Mouse (Mus musculus) kidney, adult 18-20 months (tissue): ENCODE data around the gene Fam53b.

Experiments used
- DNase-seq: peaks from one replicate; pipeline ENCODE4 v3.0.0; 2021

The Fam53b gene

DNA sequence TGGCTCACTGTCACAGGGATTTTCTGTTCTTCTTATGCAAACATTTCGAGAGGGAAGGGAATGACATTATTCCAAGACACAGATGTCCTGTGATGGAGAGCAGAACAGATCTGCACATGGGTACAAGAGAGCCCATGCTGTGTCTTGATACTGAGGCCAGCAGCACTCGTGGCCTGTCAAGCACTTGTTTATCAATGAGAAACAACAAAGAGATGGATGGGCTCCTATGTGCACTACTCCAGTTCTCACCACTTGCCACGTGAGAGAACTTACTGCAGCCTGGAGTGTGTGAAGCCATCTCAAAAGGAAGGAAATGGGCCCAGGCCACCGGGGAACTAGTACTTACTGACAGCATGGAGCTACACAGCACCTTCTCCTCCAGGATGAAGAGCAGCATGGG lies 27.2 kb downstream of the Fam53b start:
- no peak for DNase-seq

DNA sequence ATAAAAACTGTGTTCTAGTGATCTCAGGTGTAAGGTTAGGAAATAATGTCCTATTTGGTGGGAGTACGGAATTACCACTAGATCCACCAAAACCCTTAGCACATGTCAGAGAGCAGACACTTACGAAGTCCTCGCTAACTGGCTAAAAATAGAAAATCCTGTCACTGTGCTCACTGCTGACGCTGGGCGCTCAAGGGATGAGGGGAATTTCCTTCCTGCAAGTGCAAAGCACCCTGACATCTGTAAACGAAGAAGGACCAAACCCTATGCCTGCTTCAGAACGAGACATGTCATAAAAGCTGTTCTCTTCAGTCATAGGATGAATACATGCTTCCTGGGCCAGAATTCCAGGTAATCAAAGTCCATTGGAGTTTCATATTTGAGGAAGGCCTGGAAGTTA lies 27.7 kb downstream of the Fam53b start:
- DNase-seq: peak; percentile 29

DNA sequence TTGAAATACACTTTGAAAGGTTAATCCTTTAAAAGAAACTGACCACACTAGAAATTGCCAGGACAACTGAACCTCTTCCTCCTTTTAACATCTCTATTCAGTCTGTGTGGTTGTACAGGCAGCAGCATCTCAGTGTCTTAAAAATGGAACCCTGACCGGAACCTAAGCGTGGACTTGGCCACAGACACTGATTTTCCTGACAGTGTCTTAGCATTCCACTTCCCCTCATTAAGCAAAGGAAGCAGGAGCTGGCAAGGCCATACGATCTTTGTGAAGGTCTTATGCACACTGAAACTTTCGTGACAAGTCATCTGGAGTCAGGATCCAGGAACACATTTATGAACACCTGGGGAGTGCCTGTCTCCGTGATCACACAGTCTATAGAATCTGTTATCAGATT lies 29.6 kb downstream of the Fam53b start:
- DNase-seq: no peak

DNA sequence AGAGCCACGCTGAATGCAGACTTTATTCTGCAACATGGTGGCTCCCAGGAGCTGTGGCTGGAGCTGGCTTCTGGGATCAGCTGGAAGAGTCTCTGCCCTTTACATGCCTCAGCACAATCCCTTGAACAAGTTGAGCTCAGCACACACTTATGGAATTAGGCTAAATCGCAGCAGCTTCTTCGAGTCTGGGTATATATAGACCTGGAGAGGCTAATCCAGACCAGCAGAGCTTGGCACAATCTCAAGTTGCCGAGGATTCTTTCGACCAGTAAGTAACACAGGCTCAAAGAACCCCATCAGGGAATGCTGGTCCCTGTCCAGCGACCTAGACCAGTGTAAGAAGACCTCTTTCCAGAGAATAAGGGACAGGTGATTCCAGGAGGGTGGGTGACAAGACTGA lies 31.8 kb downstream of the Fam53b start:
- DNase-seq: no peak

DNA sequence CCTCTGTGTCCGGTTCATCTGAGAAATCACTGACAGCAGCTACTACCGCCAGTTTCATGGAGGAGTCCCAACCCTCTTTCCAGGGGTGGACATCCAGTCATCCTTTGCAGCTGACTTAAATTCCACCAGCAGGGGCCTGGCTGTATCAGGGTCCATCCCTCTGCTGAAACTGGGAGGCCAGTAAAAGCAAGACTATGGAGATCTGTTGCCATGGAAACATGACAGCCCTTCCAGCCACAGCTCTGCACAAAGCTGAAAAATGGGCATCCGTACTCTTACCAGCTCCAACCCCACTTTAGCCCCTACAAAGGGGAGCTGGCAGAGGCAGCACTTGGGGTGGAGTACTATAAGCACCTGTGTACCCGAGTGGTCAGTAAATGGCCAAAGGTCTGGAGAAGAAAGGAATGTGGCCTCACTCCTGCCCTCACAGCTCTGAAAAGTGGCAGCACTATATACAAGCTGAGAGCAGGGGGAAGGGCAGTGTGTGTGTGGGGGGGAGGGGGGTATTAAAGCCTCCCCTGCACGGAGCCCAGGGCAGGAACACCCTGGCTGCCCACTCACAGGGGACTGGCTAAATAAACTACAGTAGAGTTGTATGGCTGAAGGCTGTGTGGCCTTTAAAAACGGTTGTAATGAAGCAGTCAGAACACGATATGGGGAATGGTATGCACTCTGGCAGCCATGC lies 32.4 kb downstream of the Fam53b start:
- DNase-seq: no peak

DNA sequence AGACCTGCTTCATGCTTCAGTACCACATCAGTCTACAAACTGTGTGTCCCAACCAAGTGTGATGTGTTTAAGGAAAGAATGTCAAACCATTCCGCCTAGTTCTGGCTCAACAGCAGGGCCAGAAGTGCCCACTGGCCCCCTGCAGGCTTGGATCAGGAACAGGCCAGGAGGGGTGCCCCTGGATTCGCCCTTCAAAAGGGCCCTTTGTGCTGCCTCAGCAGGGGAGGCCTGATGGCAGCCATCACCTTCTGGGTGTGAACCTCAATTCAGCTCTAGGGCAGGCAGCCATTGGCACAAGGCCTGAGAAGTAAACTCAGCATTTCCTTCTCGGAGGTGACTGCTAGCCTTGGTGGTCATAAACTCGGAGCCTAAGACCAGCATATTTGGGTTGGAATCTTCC lies 33.1 kb downstream of the Fam53b start:
- DNase-seq: peak; percentile 62

DNA sequence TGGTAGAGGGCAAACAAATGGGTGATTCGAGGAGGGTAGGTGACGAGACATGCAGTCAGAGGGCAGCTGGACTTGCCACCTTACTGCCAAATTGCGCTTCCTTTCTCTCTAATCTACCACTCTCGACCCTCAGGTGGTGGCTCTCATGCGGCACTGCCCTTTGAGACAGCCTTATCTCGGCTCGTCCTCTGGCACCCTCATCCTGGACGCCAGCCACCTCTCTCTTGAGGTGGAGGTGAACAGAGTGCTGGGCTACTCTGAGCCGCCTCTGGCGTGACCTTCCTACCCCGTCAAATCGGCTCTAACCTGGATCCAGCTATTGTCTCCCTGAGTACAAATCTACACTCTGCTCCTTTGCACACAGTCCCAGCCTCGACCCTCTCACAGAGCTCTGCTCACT lies 35.1 kb downstream of the Fam53b start:
- DNase-seq: no peak

DNA sequence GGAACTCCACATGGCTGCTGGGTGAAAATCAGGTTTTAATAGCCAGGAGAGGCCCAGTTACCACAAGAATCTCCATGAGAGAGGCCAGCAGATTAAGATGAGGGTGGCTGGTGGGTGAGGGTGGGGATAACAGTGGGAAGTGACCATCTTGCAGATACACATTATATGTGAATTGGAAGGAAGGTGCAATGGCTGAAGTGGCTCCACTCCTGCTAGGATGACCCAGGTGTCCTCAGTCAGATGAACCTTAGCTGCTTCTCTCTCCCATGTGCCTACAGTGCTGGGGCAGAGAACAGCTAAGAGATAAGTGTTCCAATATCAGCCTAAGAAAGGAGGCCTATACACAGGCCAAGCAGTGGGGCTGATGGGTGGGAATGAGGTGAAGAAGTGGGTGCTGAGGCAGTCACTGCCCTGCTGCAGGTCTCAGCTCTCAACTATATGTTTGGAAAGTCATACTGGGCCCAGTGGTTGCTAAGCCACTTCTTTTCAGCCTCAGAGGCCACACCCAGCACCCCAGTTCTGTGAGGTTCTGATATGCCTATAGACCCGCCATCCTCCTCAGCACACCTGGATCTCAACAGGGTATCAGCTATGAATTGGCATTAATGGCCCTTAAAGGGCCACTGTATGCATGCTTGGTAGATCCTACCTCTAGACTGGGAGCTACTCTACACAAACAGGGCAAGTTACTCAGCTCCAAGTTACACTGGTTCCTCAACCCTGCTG lies 35.8 kb downstream of the Fam53b start:
- DNase-seq: no peak

DNA sequence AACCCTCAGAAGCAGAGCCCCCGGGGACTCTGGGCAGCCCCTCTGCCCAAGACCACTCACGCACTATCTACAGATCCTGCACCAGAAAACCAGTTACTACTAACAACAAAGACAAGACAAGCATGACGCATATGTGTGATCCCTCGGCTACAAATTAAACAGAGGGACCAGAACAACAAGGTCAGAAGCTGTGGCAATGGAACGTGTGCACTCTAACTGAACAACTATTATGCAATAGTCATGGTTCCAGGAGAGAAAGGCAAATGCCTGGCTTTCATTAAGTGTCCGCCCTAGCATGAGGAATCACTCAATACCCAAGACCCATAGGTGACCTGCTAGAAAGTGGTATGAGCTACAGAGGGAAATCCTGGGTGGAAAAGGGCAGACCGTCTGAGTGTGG lies 36.6 kb downstream of the Fam53b start:
- DNase-seq: no peak

DNA sequence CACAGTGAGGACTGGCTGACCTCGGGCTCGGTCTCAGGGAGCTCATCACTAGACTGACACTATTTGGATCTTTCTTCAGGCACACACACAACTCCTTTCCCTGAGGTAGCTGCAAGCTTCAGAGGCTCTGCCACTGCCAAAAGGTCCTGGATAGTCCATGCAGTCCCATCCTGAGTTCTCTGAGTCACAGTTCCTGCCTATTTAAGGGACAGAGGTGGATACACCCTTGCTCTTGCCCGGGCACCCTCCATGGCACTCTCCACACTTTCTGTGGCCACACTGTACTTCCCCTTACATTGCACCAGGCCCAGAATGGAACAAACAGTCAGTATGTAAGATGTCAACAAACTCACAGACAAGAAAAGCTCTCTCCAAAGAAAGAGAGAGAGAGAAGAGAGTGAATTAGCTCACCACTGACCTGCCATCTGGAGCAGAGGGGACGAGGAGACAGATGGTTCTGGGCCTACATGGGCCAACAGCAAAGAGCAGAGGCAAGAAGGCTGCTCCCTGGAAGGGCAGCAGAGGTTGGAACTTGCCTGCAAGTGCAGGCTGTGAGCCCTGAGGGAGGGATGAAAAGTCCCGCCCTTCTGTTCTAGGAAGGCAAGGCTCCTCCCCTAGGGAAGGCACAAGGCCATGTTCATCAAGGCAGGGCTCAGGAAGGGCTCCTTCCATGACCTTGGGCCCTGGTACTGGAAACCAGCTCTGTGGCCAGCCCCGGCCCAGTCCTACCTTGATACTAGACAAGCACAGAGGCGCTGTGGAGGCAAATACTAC lies 37.2 kb downstream of the Fam53b start:
- peak; percentile 67 for DNase-seq

DNA sequence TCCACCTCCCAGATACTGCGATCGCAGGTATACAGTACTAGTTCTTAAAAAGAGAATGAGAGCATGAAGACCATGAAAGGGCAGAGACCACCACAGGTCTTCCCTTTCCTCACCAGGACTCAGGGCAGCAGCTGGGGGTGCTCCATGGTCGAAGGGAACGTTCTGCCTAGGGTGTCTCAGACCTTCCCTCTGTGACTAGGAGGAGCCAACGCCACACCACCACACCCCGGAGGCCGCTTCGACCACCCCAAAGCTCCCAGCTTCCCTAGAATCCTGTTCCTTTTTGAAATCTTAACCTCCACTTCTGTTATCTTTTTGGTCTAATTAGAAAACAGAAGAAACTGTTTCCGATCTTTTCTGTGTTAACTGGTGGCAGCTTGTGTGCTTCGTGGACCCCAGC lies 37.8 kb downstream of the Fam53b start:
- no peak for DNase-seq

DNA sequence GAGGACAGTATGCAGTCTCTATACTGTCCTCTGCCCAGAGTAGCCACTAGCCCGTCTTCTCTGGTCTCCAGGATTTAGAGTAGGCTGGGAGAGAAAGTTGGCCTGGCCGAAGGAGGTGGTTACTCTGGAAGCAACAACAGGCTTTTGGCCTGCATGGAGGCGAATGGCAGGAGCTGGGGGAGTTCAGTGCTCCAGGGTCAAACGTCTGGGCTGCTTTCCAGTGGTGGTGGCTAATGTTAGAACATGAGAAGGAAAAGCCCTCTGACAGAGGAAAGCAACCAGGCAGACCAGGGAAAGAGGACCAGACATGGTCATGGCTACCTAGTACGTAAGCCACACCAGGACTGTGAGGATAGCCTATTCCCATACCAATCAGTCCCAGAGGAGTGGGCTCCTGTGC lies 38.4 kb downstream of the Fam53b start:
- DNase-seq: peak; percentile 74

DNA sequence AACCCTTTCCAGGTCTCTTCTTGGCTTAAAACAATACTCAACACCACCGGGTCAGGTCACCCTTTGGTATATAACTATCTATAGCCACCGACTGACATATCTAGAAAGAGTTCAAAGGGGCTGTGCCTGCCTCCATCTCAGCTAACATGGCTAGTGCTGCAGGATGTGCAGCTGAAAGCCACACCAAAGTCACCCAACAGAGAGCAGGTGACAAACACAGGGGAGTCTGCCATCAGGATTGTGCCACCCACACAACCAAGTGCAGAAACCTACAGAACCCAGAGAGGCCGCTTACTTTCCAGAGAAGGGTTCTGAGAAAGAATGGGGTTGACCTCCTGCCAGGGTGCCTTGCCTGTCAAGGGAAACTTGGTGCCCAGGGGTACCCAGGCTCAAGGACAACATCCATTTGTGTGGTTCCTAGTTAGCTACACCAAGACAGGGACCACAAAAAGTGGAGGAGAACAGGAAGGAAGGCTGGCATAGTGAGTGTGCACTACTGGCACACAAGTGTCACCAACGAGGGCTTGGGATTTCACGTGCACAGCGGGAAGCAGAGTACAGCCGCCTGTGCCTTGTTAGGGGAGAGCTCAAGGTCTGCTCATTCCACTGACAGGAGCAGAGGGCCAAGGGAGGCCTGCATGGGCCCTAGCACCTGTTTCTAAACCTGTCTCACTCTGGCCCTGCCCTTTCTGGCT lies 40.5 kb downstream of the Fam53b start:
- no peak for DNase-seq

DNA sequence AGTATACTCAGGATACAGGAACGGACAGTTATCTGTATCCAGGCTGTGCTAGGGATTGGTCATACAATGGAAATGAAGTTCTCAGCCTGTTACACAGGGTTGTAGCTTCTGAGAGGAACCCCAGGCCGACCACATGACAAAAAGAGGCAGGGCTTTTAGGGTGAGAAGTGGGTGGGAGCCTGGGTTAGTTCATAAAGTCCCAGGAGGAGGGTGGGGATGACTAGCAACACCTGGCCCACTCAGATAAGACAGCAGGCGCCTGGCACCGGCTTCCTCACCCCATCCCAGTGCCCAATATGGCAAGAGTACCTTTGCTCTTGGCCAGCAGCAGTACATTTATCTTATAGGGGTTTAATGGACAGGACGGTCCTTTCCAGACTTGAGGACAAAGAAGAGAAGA lies 41.2 kb downstream of the Fam53b start:
- no peak for DNase-seq

DNA sequence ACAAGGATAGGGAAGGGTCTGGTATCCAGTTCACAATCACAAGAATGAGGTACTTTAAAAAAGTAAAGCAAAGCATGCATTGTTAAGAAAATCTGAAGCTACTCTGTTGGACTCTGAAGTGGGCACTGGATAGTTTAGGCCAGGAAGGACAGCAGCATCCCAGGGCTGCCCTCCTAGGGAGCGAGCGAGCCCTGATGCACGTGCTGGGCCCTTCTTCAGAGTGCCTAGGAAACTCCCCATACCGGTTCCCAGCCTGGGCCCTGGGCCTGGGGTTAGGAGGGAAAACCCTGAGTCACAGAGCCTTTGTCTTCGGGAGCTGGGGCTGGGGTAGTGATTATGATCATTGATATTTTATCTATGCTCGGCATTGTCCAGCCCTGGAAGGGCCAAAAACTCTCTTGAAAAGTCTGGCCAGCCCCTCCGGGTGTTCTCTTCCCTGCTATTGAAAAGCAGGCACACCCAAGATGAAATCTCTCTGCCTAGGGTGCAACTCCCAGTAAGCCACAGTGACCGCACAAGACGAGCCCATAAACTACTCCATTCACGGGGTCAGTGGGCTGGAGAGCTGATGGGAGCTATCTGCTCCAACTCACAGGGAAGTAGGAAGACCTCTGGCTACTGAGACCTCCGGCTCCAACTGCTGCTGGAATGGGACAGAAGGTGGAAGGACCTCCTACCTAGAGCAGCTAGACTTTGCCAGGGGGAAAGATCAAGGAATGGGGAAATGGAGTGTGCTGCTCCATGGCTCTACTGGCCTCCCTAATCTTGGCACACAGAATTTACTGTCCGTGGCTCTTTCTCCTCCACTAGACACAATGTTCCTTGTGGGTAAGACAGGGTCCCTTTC lies 45.0 kb downstream of the Fam53b start:
- DNase-seq: no peak

DNA sequence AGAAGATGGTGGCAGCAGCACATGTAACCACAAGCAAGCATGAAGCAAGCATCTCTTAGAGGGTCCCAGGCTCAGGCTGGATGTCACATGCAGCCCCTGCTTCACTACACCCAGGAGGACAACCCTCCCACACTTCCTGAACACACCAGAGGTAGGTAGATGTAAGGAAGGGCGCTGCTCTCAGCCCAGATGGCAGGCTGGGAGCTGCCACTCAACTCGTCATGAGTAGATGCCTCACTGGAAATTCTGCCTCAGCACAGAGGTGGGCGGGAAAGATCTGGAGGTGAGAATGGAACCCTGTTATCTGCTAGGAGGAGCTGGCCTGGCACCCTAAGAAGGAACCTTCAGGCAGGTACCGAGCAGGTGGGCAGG lies 45.7 kb downstream of the Fam53b start:
- DNase-seq: no peak

DNA sequence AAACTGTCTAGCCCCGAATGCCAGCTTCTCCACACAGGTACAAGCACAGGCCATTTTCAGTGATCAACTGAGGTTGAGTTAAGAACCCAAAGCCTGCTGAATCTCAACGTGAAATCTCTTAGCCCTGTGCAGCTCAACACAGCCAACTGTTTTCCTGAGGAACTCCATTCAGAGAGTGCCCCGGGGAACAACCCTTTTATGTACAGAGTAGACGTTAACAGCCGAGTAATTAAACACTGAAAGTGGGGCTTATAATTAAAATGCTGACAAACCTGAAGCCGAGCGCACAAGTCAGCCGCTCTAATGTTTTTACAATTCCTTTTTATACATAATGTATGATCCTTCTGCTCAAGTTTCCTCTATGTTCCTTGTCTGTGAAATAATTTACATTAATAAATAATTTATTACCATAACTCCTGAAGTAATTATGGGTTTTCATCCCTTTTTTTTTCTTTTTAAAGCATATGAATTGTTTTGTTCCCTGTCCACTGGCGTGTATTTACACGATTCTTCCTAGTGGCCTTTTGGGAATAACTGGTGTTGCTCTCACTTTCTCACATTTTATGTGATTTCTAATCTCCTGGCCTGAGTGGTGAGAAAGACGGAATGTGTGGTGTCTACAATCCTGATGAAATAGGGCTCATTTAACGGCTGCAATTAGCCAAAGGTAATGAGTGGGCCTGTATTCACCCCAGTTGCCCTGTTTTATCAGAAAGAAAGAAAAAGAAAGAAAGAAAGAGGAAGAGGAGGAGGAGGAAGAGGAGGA lies 46.3 kb downstream of the Fam53b start:
- no peak for DNase-seq

DNA sequence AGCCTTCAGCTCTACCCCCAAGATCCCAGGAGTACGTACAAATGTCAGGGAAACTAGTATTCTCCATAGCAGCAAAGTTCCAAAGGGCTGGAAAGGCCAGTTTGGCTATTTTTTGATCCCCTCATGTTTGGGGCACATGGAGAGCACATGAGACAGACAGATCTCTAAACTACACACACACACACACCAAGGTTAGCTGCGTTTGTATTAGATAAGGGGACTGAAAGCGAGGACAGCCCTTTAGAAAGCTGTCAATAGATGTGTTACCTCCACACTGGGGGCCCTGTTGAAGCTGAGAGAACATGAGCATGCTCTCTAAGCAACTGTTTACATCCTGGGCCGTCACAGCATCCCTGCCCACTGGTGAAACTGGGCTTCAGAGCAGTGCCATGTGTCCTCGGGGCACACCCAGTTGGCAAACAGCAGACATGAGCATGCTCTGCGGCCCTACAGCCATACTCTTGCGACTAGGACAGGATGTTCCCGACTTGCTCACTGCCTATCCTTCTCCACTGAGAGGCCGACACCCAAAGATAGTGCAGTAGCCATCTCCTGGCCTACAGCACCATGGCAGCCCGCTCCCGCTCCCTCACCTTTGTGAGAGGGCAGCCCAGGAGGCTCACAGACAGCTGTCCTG lies 47.3 kb downstream of the Fam53b start:
- DNase-seq: no peak

DNA sequence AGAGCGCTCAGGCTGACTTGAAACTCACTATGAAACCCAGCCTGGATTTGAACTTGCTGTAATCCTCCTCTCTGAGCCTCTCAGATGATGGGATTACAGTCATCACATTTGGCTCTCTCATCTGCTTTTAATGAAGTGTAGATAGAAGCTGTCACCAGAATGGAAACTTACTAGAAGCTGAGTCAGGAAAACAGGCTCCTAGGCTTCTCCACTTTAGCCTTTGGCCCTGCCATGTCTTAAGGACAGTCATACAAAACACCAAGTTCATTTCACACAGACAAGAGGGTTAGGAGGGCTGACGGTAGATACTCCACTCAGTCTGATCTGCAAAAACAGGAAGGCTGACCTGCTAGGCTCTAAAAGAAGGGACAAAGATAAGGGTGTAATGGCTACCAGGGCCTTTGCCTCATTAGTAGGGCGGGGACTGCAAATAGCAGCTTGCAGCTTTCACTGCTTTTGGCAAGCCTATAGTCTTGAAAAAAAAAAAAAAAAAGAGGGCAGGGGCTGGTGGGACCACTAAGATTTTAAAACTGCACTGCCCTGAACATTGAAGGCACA lies 48.0 kb downstream of the Fam53b start:
- no peak for DNase-seq

DNA sequence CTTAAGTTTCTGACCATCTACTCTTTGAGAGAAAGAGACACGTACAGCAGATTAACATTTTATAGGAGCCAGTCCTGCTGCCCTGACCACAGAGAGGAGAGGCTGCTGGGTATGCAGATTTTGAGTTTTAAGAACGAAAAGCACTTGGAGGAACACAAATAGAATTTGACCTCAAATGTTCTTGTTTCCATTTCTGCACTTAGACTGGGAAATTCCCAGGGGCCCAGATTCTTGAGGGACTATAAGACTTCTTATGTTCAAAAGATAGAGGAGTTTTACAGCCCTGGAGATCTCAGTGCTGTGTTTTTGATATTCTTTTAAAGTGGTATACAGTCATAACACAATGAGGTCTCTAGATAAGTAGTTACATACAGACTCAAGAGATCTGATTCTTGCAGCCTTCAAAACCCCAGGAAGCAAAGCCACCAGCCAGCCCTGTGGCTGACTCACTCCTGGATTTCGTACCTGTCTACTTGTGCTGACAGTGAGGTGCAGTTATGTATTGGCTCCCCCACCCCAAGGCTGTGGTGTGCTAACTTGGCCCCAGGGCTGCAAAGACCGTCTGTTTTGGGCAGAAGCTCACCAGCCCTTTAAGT lies 48.7 kb downstream of the Fam53b start:
- no peak for DNase-seq

DNA sequence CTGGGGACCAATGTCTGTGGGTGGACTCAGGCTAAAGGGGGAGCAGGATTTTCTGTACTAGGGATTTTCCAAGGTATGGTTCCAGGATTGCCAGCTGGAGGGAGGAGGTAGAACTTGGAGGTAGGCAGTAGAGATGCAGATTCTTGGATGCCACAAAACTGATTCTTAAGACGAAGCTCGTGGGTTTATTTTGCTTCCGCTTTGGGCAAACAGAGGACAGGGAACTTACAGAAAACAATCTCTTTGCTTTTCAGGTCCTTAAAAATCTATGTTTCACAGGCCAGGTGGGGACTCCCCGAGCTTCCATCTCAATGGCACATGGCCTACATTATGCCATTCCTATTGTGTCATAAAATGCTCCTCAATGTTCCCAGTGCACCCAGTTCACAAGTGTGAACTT lies 49.4 kb downstream of the Fam53b start:
- no peak for DNase-seq
